8 mouse cellular contexts compared by ENCODE assay signal in the genomic region with DNA sequence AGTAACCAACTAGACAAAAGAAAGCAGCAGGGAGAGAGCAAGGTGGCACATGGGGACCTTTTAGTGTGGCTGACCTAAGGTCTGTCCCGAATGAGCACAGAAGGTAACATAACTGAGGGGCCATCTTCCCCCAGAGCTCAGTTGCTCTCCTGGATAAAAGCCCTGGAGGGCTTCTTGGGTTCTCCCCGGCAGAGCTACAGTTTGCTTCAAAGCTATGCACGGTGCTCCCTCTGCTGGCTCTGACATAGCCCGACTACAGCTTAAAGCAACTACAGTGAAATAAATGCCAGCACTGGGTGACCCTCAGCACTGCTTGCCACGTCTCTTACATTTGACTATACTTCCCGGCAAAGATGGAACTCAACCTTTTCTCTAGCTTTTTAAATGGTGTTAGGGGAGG. TPM values are rescaled to one million over a fixed set of nuclear protein-coding genes. Genes with fewer than 3 reads are reported as not detected.
DNase-seq lines count a peak whose midpoint lies in the region; ATAC-seq and TF ChIP-seq lines count a peak whose summit lies in the region.

No protein-coding gene starts in this region.

- peak; percentile 76; the same call in 1 of the 2 replicates for ATAC-seq in heart, embryonic 16.5 days (replicated peaks; ENCODE audit: extremely low read depth, insufficient read depth, low FRiP score)
- ATAC-seq in erythroid progenitor cell, adult 5-6 weeks (replicated peaks; ENCODE audit: low FRiP score, poor library complexity, severe bottlenecking), result no peak

- TF ChIP-seq POLR2A in lung, adult 2 months (IDR thresholded peaks at IDR 0.05; ENCODE audit: borderline replicate concordance, extremely low read depth, low read depth, low read length), result no peak

- H3K9me3 ChIP-seq in heart, embryonic 16.5 days (replicated peaks; ENCODE audit: control insufficient read depth, low read length), result no peaks in the 10 kb centered on the region

- no peak overlapping the region for H3K4me2 ChIP-seq in heart, embryonic 16.5 days (ENCODE audit: low read depth, low read length)

- WGBS in heart, embryonic 16.5 days, result 5% methylated on average over 6 of the region's 6 CpGs
- 7% methylated on average over 6 of the region's 6 CpGs for WGBS in lung, adult 2 months

- H3K27me3 ChIP-seq in heart, embryonic 16.5 days (ENCODE audit: control insufficient read depth, insufficient read depth, low read length), result no peaks in the 10 kb centered on the region

- no peaks in the 10 kb centered on the region for H3K4me1 ChIP-seq in heart, embryonic 16.5 days (ENCODE audit: control insufficient read depth, insufficient read depth, low read length)
- H3K4me1 ChIP-seq in lung, adult 2 months (ENCODE audit: control insufficient read depth, insufficient read depth, low read length), result no peaks in the 10 kb centered on the region

- H3K9ac ChIP-seq in heart, embryonic 16.5 days (ENCODE audit: low read length), result no peak overlapping the region

- H3K36me3 ChIP-seq in heart, embryonic 16.5 days (ENCODE audit: control insufficient read depth, insufficient read depth), result no peaks in the 10 kb centered on the region

- peak; percentile 48 for TF ChIP-seq CTCF in lung, adult 2 months (IDR thresholded peaks at IDR 0.05; ENCODE audit: insufficient read depth, low read length)

- H3K27ac ChIP-seq in heart, embryonic 16.5 days (ENCODE audit: low read length), result no peak overlapping the region

- DNase-seq in B cell, adult 2 months, result peak; percentile 23 to 32
- peak; percentile 54 for DNase-seq in R1 (ENCODE audit: low read depth, low spot score)
- peak; percentile 84 for DNase-seq in embryo, embryonic 10.5 days (ENCODE audit: low spot score)
- DNase-seq in kidney, postnatal 4 days, result peak; percentile 77 to 83
- DNase-seq in lung, adult 2 months, result no peak
- peak; percentile 45 for DNase-seq in retina, adult 2 months (ENCODE audit: low read depth, low spot score)

- H3K4me3 ChIP-seq in heart, embryonic 16.5 days (ENCODE audit: low read length), result no peak overlapping the region
- no peak overlapping the region for H3K4me3 ChIP-seq in lung, adult 2 months (replicated peaks; ENCODE audit: extremely low read depth, low read depth, low read length)

RNA-seq across cellular contexts. Expression of a gene that starts 6.0 kb away (rescaled TPM):
- polyA plus RNA-seq in heart, embryonic 16.5 days (2015; fragmentation: Nextera tagmentation; extraction: Ambion mirVana), result 0.81 and 0.86 TPM in 2 replicates
- polyA plus RNA-seq in lung, adult 2 months (2012; rRNA removed), result 0.33 TPM in 1 of 2 replicates, not detected in the other
- total RNA-seq in erythroid progenitor cell, adult 5-6 weeks (2015; ENCODE audit: low replicate concordance), result not detected in 2 replicates
- not detected in 2 replicates for total RNA-seq in erythroid progenitor cell, adult 5-6 weeks (2017; ENCODE audit: low replicate concordance)
